Comparison of ENCODE assay signal across 10 mouse cellular contexts in genomic region chr5:17876637-17877036, GRCm38 (mm10). TPM values are rescaled to one million over a fixed set of nuclear protein-coding genes. Genes with fewer than 3 reads are reported as not detected.
DNase-seq lines count a peak whose midpoint lies in the region; ATAC-seq and TF ChIP-seq lines count a peak whose summit lies in the region.
"Had no signal": no experiment of that assay in that cellular context is flagged by ENCODE, and none has a peak within 500 bp of the region (broad histone marks: within the 10 kb centered on the region; RNA-seq: fewer than 3 reads in every experiment).

No protein-coding gene starts in this region.

- TF ChIP-seq CTCF in forebrain, postnatal 0 days (IDR thresholded peaks at IDR 0.05; ENCODE audit: low read depth), result no peak

- H3K4me1 ChIP-seq in kidney, embryonic 14.5 days (ENCODE audit: control insufficient read depth, insufficient read depth, low read length), result no peaks in the 10 kb centered on the region
- H3K4me1 ChIP-seq in brown adipose tissue, adult 24 weeks (ENCODE audit: control insufficient read depth, insufficient read depth, insufficient read length, low read length), result peaks cover 9% of the 10 kb centered on the region
- no peaks in the 10 kb centered on the region for H3K4me1 ChIP-seq in forebrain, postnatal 0 days (ENCODE audit: insufficient read depth)
- H3K4me1 ChIP-seq in midbrain, embryonic 15.5 days, result no peaks in the 10 kb centered on the region
- H3K4me1 ChIP-seq: neural tube, embryonic 15.5 days had no signal

- no peaks in the 10 kb centered on the region for H3K36me3 ChIP-seq in kidney, embryonic 14.5 days (ENCODE audit: control insufficient read depth, insufficient read depth, low read length)
- no peaks in the 10 kb centered on the region for H3K36me3 ChIP-seq in macrophage (ENCODE audit: inconsistent target)
- no peaks in the 10 kb centered on the region for H3K36me3 ChIP-seq in forebrain, postnatal 0 days (ENCODE audit: insufficient read depth)
- H3K36me3 ChIP-seq in midbrain, embryonic 15.5 days (replicated peaks), result no peaks in the 10 kb centered on the region
- H3K36me3 ChIP-seq: neural tube, embryonic 15.5 days had no signal

- no peak overlapping the region for H3K9ac ChIP-seq in kidney, embryonic 14.5 days (ENCODE audit: low read depth, low read length)
- no peak overlapping the region for H3K9ac ChIP-seq in forebrain, postnatal 0 days
- no peak overlapping the region for H3K9ac ChIP-seq in midbrain, embryonic 15.5 days
- H3K9ac ChIP-seq: neural tube, embryonic 15.5 days had no signal

- no peaks in the 10 kb centered on the region for H3K27me3 ChIP-seq in kidney, embryonic 14.5 days (ENCODE audit: control insufficient read depth, insufficient read depth, low read length)
- no peaks in the 10 kb centered on the region for H3K27me3 ChIP-seq in forebrain, postnatal 0 days (ENCODE audit: insufficient read depth, low read length)
- no peaks in the 10 kb centered on the region for H3K27me3 ChIP-seq in midbrain, embryonic 15.5 days (replicated peaks)
- H3K27me3 ChIP-seq: neural tube, embryonic 15.5 days had no signal

- peak; percentile 45 for DNase-seq in kidney, adult 11 months
- DNase-seq in heart, postnatal 4 days, result peak; percentile 42
- DNase-seq in urinary bladder, postnatal 25 days (ENCODE audit: low spot score), result no peak
- DNase-seq in forebrain, postnatal 0 days, result no peak
- DNase-seq: layer of hippocampus, postnatal 36 days had no signal

- WGBS in kidney, embryonic 14.5 days, result 71% methylated on average over 3 of the region's 3 CpGs
- WGBS in macrophage (ENCODE audit: missing documents), result 0% methylated on average over 3 of the region's 3 CpGs
- 71% methylated on average over 3 of the region's 3 CpGs for WGBS in forebrain, postnatal 0 days
- WGBS in midbrain, embryonic 15.5 days, result 77% methylated on average over 3 of the region's 3 CpGs

- no peak overlapping the region for H3K27ac ChIP-seq in kidney, embryonic 14.5 days (ENCODE audit: low read depth, low read length)
- peak overlapping the region; percentile 100 for H3K27ac ChIP-seq in brown adipose tissue, adult 24 weeks (replicated peaks; ENCODE audit: low read depth, low read length)
- peak overlapping the region; percentile 79 for H3K27ac ChIP-seq in macrophage
- no peak overlapping the region for H3K27ac ChIP-seq in forebrain, postnatal 0 days (ENCODE audit: low read depth, low read length)
- no peak overlapping the region for H3K27ac ChIP-seq in midbrain, embryonic 15.5 days
- H3K27ac ChIP-seq: neural tube, embryonic 15.5 days had no signal

- no peaks in the 10 kb centered on the region for H3K79me2 ChIP-seq in macrophage (ENCODE audit: inconsistent target)

- no peak for ATAC-seq in kidney, embryonic 14.5 days (ENCODE audit: low FRiP score, low TSS enrichment)
- ATAC-seq in forebrain, postnatal 0 days, result no peak
- no peak for ATAC-seq in midbrain, embryonic 15.5 days (replicated peaks)

- no peak overlapping the region for H3K4me2 ChIP-seq in kidney, embryonic 14.5 days (replicated peaks; ENCODE audit: low read depth, low read length)
- no peak overlapping the region for H3K4me2 ChIP-seq in forebrain, postnatal 0 days (ENCODE audit: low read depth)
- H3K4me2 ChIP-seq in midbrain, embryonic 15.5 days, result no peak overlapping the region
- H3K4me2 ChIP-seq: neural tube, embryonic 15.5 days had no signal

- H3K4me3 ChIP-seq in kidney, embryonic 14.5 days (ENCODE audit: low read length), result no peak overlapping the region
- H3K4me3 ChIP-seq in brown adipose tissue, adult 24 weeks (ENCODE audit: insufficient read depth, low read depth, low read length), result 0 out of 2 replicates have a peak overlapping the region, but pooled peaks have one; percentile 23
- H3K4me3 ChIP-seq in macrophage (ENCODE audit: inconsistent target), result no peak overlapping the region
- no peak overlapping the region for H3K4me3 ChIP-seq in forebrain, postnatal 0 days (ENCODE audit: low read depth, low read length)
- H3K4me3 ChIP-seq in midbrain, embryonic 15.5 days, result no peak overlapping the region
- H3K4me3 ChIP-seq: neural tube, embryonic 15.5 days had no signal

- no peaks in the 10 kb centered on the region for H3K9me3 ChIP-seq in kidney, embryonic 14.5 days (ENCODE audit: control insufficient read depth, low read length)
- no peaks in the 10 kb centered on the region for H3K9me3 ChIP-seq in forebrain, postnatal 0 days (ENCODE audit: low read length)
- H3K9me3 ChIP-seq in midbrain, embryonic 15.5 days, result no peaks in the 10 kb centered on the region
- H3K9me3 ChIP-seq: neural tube, embryonic 15.5 days had no signal

RNA-seq across cellular contexts. Expression of gene Cd36, which starts 12.0 kb away (rescaled TPM):
- polyA plus RNA-seq in kidney, embryonic 14.5 days (2014; fragmentation: Nextera tagmentation; extraction: Ambion mirVana), result 6.8 and 7.7 TPM in 2 replicates
- polyA plus RNA-seq in brown adipose tissue, adult 24 weeks (2012; ENCODE audit: insufficient read depth, insufficient read length, missing spikeins), result 1,463 and 1,631 TPM in 2 replicates
- total RNA-seq in heart, postnatal 4 days (2021), result 1,000 to 10,000 TPM; 1,072 to 1,101 TPM
- 100 to 1,000 TPM in 8 of 26 experiments, 10 to 100 TPM in 17, 1 to 10 TPM in 1; 9.6 to 358 (median 52.5) TPM for total RNA-seq in macrophage (2018; cell fraction: chromatin; rRNA removed)
- 100 to 1,000 TPM in 25 of 26 experiments, 10 to 100 TPM in 1; 65.8 to 754 (median 283) TPM for total RNA-seq in macrophage (2018; cell fraction: cytosol; rRNA removed)
- 1,000 to 10,000 TPM in 1 of 26 experiments, 100 to 1,000 TPM in 15, 10 to 100 TPM in 10; 47.4 to 1,012 (median 148) TPM for total RNA-seq in macrophage (2018; cell fraction: nucleus; rRNA removed)
- 128 to 1,439 TPM (median 932 TPM) in 3 replicates for polyA plus RNA-seq in macrophage (2018)
- total RNA-seq in forebrain, postnatal 0 days (2014; rRNA removed), result 0.92 and 3.0 TPM in 2 replicates
- polyA plus RNA-seq in forebrain, postnatal 0 days (2015; fragmentation: Nextera tagmentation; extraction: Ambion mirVana), result 1.0 and 1.5 TPM in 2 replicates
- 2.1 and 3.2 TPM in 2 replicates for polyA plus RNA-seq in midbrain, embryonic 15.5 days (2015; fragmentation: Nextera tagmentation; extraction: Ambion mirVana)

Comparison
In these comparisons a context has a peak if more than half of its experiments do, and no peak if none do; other contexts are left out.
1. DNase-seq: peak in kidney, adult 11 months (single experiment) and heart, postnatal 4 days (single experiment); none in urinary bladder, postnatal 25 days (single experiment) and forebrain, postnatal 0 days (single experiment).
2. H3K27ac ChIP-seq: peak in brown adipose tissue, adult 24 weeks (single experiment) and macrophage (single experiment); none in kidney, embryonic 14.5 days (single experiment), forebrain, postnatal 0 days (single experiment) and midbrain, embryonic 15.5 days (single experiment).
3. RNA of gene Cd36, which starts 12.0 kb away (polyA plus RNA-seq): 1,463 to 1,631 TPM in brown adipose tissue, adult 24 weeks and 128 to 1,439 TPM in macrophage; 6.8 to 7.7 TPM in kidney, embryonic 14.5 days, 2.1 to 3.2 TPM in midbrain, embryonic 15.5 days and 1.0 to 1.5 TPM in forebrain, postnatal 0 days; every median in the first group is over 10 times any median in the second.